ENCODE assay signal across 11 mouse cellular contexts in the genomic region with DNA sequence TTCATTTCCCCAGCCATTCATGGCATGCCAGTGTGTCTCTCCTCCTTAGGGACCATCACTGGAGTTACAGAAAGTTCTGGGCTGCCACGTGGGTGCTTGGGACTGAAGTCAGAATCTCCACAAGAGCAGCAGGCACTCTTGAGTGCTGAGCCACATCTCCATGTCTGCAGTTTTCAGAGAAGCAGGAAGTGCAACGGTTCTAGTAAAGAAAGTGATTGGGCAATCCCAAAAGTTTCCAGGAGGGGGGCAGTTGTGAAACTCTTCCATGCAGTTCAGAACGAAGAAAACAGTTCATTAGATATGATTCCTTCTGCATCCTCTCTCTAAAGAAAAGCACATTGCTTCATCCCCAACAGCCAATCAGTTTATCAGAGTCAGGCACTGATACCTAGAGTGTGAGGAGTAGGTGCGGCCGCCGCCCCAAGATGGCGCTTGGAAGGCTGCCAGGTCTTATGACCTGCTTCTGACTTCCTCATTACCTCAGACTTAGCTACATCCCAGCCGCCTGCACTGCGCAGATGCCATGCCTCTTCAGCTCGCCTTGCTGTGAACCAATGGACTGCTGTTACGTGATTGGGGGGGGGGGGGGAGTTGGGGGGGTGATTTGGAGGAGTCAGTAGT. TPM values are rescaled to one million over a fixed set of nuclear protein-coding genes. Genes with fewer than 3 reads are reported as not detected.
DNase-seq lines count a peak whose midpoint lies in the region; ATAC-seq and TF ChIP-seq lines count a peak whose summit lies in the region.
"Had no signal": no experiment of that assay in that cellular context is flagged by ENCODE, and none has a peak within 500 bp of the region (broad histone marks: within the 10 kb centered on the region; RNA-seq: fewer than 3 reads in every experiment).

No protein-coding gene starts in this region.

- peak overlapping the region; percentile 17; the same call in 1 of the 2 replicates for H3K27ac ChIP-seq in heart, postnatal 0 days (ENCODE audit: low read depth)
- H3K27ac ChIP-seq in stomach, embryonic 15.5 days, result no peak overlapping the region
- H3K27ac ChIP-seq in limb, embryonic 10.5 days, result no peak overlapping the region
- H3K27ac ChIP-seq: forebrain, embryonic 15.5 days; heart, embryonic 13.5 days had no signal

- no peak for TF ChIP-seq CTCF in heart, postnatal 0 days (IDR thresholded peaks at IDR 0.05; ENCODE audit: low read depth)

- ATAC-seq in heart, postnatal 0 days (ENCODE audit: insufficient read depth, low read depth), result no peak
- peak; percentile 60; the same call in 1 of the 2 replicates for ATAC-seq in stomach, embryonic 15.5 days (ENCODE audit: insufficient read depth, low FRiP score, low read depth)
- ATAC-seq: forebrain, embryonic 15.5 days had no signal

- WGBS in heart, postnatal 0 days, result 76% methylated on average over 11 of the region's 11 CpGs
- WGBS in stomach, embryonic 15.5 days, result 83% methylated on average over 11 of the region's 11 CpGs
- 90% methylated on average over 11 of the region's 11 CpGs for WGBS in limb, embryonic 10.5 days

- no peaks in the 10 kb centered on the region for H3K9me3 ChIP-seq in heart, postnatal 0 days (replicated peaks; ENCODE audit: control insufficient read depth, low read length)
- H3K9me3 ChIP-seq in stomach, embryonic 15.5 days, result no peaks in the 10 kb centered on the region
- no peaks in the 10 kb centered on the region for H3K9me3 ChIP-seq in limb, embryonic 10.5 days (replicated peaks)
- H3K9me3 ChIP-seq: forebrain, embryonic 15.5 days; heart, embryonic 13.5 days had no signal

- TF ChIP-seq EP300 in heart, postnatal 0 days (IDR thresholded peaks at IDR 0.05; ENCODE audit: low read depth), result no peak

- no peak for DNase-seq in heart, postnatal 0 days (ENCODE audit: low spot score)
- DNase-seq in heart, postnatal 25 days (ENCODE audit: low spot score), result no peak
- peak; percentile 60 for DNase-seq in R1 (ENCODE audit: low read depth, low spot score)
- DNase-seq in lung, postnatal 10 days, result peak; percentile 62
- DNase-seq in limb, embryonic 10.5 days (ENCODE audit: low spot score), result no peak
- DNase-seq in layer of hippocampus, postnatal 14 days (ENCODE audit: low spot score in 2 of 2), result no peak
- no peak for DNase-seq in gastrocnemius, adult 18-20 months (ENCODE audit: low spot score)
- DNase-seq: kidney, postnatal 10 days had no signal

- H3K4me3 ChIP-seq in heart, postnatal 0 days (ENCODE audit: low read depth, low read length), result no peak overlapping the region
- H3K4me3 ChIP-seq in stomach, embryonic 15.5 days (replicated peaks), result no peak overlapping the region
- H3K4me3 ChIP-seq in limb, embryonic 10.5 days, result no peak overlapping the region
- H3K4me3 ChIP-seq: forebrain, embryonic 15.5 days; heart, embryonic 13.5 days had no signal

- no peaks in the 10 kb centered on the region for H3K27me3 ChIP-seq in heart, postnatal 0 days (ENCODE audit: control insufficient read depth, insufficient read depth, low read length)
- H3K27me3 ChIP-seq in stomach, embryonic 15.5 days (replicated peaks), result no peaks in the 10 kb centered on the region
- no peaks in the 10 kb centered on the region for H3K27me3 ChIP-seq in limb, embryonic 10.5 days (ENCODE audit: low read depth, poor library complexity, severe bottlenecking)
- H3K27me3 ChIP-seq: forebrain, embryonic 15.5 days; heart, embryonic 13.5 days had no signal

- no peaks in the 10 kb centered on the region for H3K36me3 ChIP-seq in heart, postnatal 0 days (replicated peaks; ENCODE audit: control insufficient read depth, insufficient read depth, low read length)
- no peaks in the 10 kb centered on the region for H3K36me3 ChIP-seq in stomach, embryonic 15.5 days
- no peaks in the 10 kb centered on the region for H3K36me3 ChIP-seq in limb, embryonic 10.5 days
- H3K36me3 ChIP-seq: forebrain, embryonic 15.5 days; heart, embryonic 13.5 days had no signal

- H3K9ac ChIP-seq in heart, postnatal 0 days (replicated peaks; ENCODE audit: low read depth, low read length), result no peak overlapping the region
- no peak overlapping the region for H3K9ac ChIP-seq in stomach, embryonic 15.5 days
- H3K9ac ChIP-seq: forebrain, embryonic 15.5 days; heart, embryonic 13.5 days had no signal

- no peak overlapping the region for H3K4me2 ChIP-seq in heart, postnatal 0 days (ENCODE audit: low read depth, low read length)
- H3K4me2 ChIP-seq in stomach, embryonic 15.5 days, result no peak overlapping the region
- H3K4me2 ChIP-seq: forebrain, embryonic 15.5 days; heart, embryonic 13.5 days had no signal

- intact Hi-C loops in heart, postnatal 25 days (cut with DNase I), result no loop called here

- peaks cover 5% of the 10 kb centered on the region; the same call in 1 of the 2 replicates for H3K4me1 ChIP-seq in heart, postnatal 0 days (ENCODE audit: control insufficient read depth, insufficient read depth)
- no peaks in the 10 kb centered on the region for H3K4me1 ChIP-seq in stomach, embryonic 15.5 days
- no peaks in the 10 kb centered on the region for H3K4me1 ChIP-seq in limb, embryonic 10.5 days
- H3K4me1 ChIP-seq: forebrain, embryonic 15.5 days had no signal

RNA-seq across cellular contexts. Expression of a gene that starts 14.8 kb away (rescaled TPM):
- 921 and 1,307 TPM in 2 replicates for total RNA-seq in heart, postnatal 0 days (2014; rRNA removed; ENCODE audit: low replicate concordance)
- polyA plus RNA-seq in heart, postnatal 0 days (2015; fragmentation: Nextera tagmentation; extraction: Ambion mirVana), result 1,041 and 1,327 TPM in 2 replicates
- total RNA-seq in heart, postnatal 25 days (2021), result 100 to 1,000 TPM; 250 to 346 TPM
- 1,795 and 1,820 TPM in 2 replicates for polyA plus RNA-seq in stomach, embryonic 15.5 days (2015; fragmentation: Nextera tagmentation; extraction: Ambion mirVana)
- polyA plus RNA-seq in limb, embryonic 10.5 days (2016; fragmentation: Nextera tagmentation; extraction: Ambion mirVana), result 12.0 and 19.9 TPM in 2 replicates
- 10 to 100 TPM; 16.4 to 22.9 TPM for total RNA-seq in layer of hippocampus, postnatal 14 days (2021)
- 10 to 100 TPM; 51.7 to 82.1 TPM for total RNA-seq in gastrocnemius, adult 18-20 months (2021)

RNA-seq across cellular contexts. Expression of a gene that starts 20.2 kb away (rescaled TPM):
- 1.1 and 3.2 TPM in 2 replicates for total RNA-seq in heart, postnatal 0 days (2014; rRNA removed; ENCODE audit: low replicate concordance)
- 5.6 and 7.1 TPM in 2 replicates for polyA plus RNA-seq in heart, postnatal 0 days (2015; fragmentation: Nextera tagmentation; extraction: Ambion mirVana)
- 10 to 100 TPM in 1 of 2 experiments, 1 to 10 TPM in 1; 9.5 to 11.1 TPM for total RNA-seq in heart, postnatal 25 days (2021)
- polyA plus RNA-seq in stomach, embryonic 15.5 days (2015; fragmentation: Nextera tagmentation; extraction: Ambion mirVana), result 4.9 TPM in 2 replicates
- polyA plus RNA-seq in limb, embryonic 10.5 days (2016; fragmentation: Nextera tagmentation; extraction: Ambion mirVana), result 0.53 and 0.94 TPM in 2 replicates
- total RNA-seq in layer of hippocampus, postnatal 14 days (2021), result 1 to 10 TPM; 1.9 to 2.0 TPM
- 1 to 10 TPM; 3.8 to 5.9 TPM for total RNA-seq in gastrocnemius, adult 18-20 months (2021)

Comparison
In these comparisons a context has a peak if more than half of its experiments do, and no peak if none do; other contexts are left out.
1. DNase-seq: peak in R1 (single experiment) and lung, postnatal 10 days (single experiment); none in heart, postnatal 0 days (single experiment), heart, postnatal 25 days (single experiment), limb, embryonic 10.5 days (single experiment), layer of hippocampus, postnatal 14 days (0 of 2) and gastrocnemius, adult 18-20 months (single experiment).